Comparison of ENCODE assay signal across 11 mouse cellular contexts in genomic region chr5:64240941-64241682, GRCm38 (mm10).
DNase-seq lines count a peak whose midpoint lies in the region; ATAC-seq and TF ChIP-seq lines count a peak whose summit lies in the region.
"Had no signal": no experiment of that assay in that cellular context is flagged by ENCODE, and none has a peak within 500 bp of the region (broad histone marks: within the 10 kb centered on the region; RNA-seq: fewer than 3 reads in every experiment).

No protein-coding gene starts in this region.

- no peaks in the 10 kb centered on the region for H3K27me3 ChIP-seq in kidney, embryonic 15.5 days
- no peaks in the 10 kb centered on the region for H3K27me3 ChIP-seq in liver, embryonic 15.5 days
- H3K27me3 ChIP-seq in hindbrain, embryonic 10.5 days (ENCODE audit: insufficient read depth, poor library complexity, severe bottlenecking): no peaks in the 10 kb centered on the region

- WGBS in kidney, embryonic 15.5 days: 59% methylated on average over 13 of the region's 13 CpGs
- 28% methylated on average over 13 of the region's 13 CpGs for WGBS in liver, embryonic 15.5 days (ENCODE audit: insufficient replicate concordance)
- 83% methylated on average over 13 of the region's 13 CpGs for WGBS in hindbrain, embryonic 10.5 days

- ATAC-seq in kidney, embryonic 15.5 days (replicated peaks; ENCODE audit: low FRiP score): no peak
- ATAC-seq in liver, embryonic 15.5 days (ENCODE audit: insufficient read depth): peak; percentile 23; the same call in 1 of the 2 replicates

- no peak for DNase-seq in kidney, postnatal 14 days
- peak; percentile 73 to 76 for DNase-seq in B cell, adult 2 months
- DNase-seq in cerebellum, adult 8-10 months: no peak
- DNase-seq in hindbrain, embryonic 10.5 days (ENCODE audit: low spot score): no peak
- DNase-seq in right cerebral cortex, postnatal 4 days: no peak
- DNase-seq: cerebellum, adult 11 months had no signal

- peaks cover 57% of the 10 kb centered on the region for H3K4me1 ChIP-seq in kidney, embryonic 15.5 days
- H3K4me1 ChIP-seq in bone marrow macrophage, adult 2 months (ENCODE audit: control insufficient read depth, insufficient read depth, low read length): peaks cover 68% of the 10 kb centered on the region
- H3K4me1 ChIP-seq in liver, embryonic 15.5 days (replicated peaks): peaks cover 58% of the 10 kb centered on the region
- H3K4me1 ChIP-seq in hindbrain, embryonic 10.5 days (replicated peaks): peaks cover 40% of the 10 kb centered on the region

- H3K36me3 ChIP-seq in kidney, embryonic 15.5 days: no peaks in the 10 kb centered on the region
- no peaks in the 10 kb centered on the region for H3K36me3 ChIP-seq in liver, embryonic 15.5 days (replicated peaks)
- no peaks in the 10 kb centered on the region for H3K36me3 ChIP-seq in hindbrain, embryonic 10.5 days
- H3K36me3 ChIP-seq: midbrain, embryonic 10.5 days had no signal

- no peak for TF ChIP-seq POLR2A in bone marrow macrophage, adult 2 months (IDR thresholded peaks at IDR 0.05; ENCODE audit: borderline replicate concordance, low read depth, low read length)

- no peak for TF ChIP-seq CTCF in bone marrow macrophage, adult 2 months (IDR thresholded peaks at IDR 0.05; ENCODE audit: low read depth, low read length)

- no peak overlapping the region for H3K4me3 ChIP-seq in kidney, embryonic 15.5 days (replicated peaks)
- H3K4me3 ChIP-seq in bone marrow macrophage, adult 2 months (ENCODE audit: insufficient read depth, low read length): peak overlapping the region; percentile 26
- H3K4me3 ChIP-seq in liver, embryonic 15.5 days (replicated peaks): no peak overlapping the region
- no peak overlapping the region for H3K4me3 ChIP-seq in hindbrain, embryonic 10.5 days
- H3K4me3 ChIP-seq: erythroblast, embryonic 14.5 days; midbrain, embryonic 10.5 days had no signal

- no peak overlapping the region for H3K4me2 ChIP-seq in kidney, embryonic 15.5 days
- no peak overlapping the region for H3K4me2 ChIP-seq in liver, embryonic 15.5 days

- H3K9ac ChIP-seq in kidney, embryonic 15.5 days: no peak overlapping the region
- H3K9ac ChIP-seq in liver, embryonic 15.5 days: no peak overlapping the region

- H3K9me3 ChIP-seq in kidney, embryonic 15.5 days (replicated peaks): no peaks in the 10 kb centered on the region
- no peaks in the 10 kb centered on the region for H3K9me3 ChIP-seq in liver, embryonic 15.5 days (replicated peaks)
- no peaks in the 10 kb centered on the region for H3K9me3 ChIP-seq in hindbrain, embryonic 10.5 days
- H3K9me3 ChIP-seq: midbrain, embryonic 10.5 days had no signal

- H3K27ac ChIP-seq in kidney, embryonic 15.5 days: peak overlapping the region; percentile 61
- H3K27ac ChIP-seq in bone marrow macrophage, adult 2 months (ENCODE audit: insufficient read depth, low read depth, low read length): peak overlapping the region; percentile 91
- H3K27ac ChIP-seq in liver, embryonic 15.5 days (replicated peaks): peak overlapping the region; percentile 59
- H3K27ac ChIP-seq in hindbrain, embryonic 10.5 days: no peak overlapping the region
- H3K27ac ChIP-seq: midbrain, embryonic 10.5 days had no signal

Comparison
In these comparisons a context has a peak if more than half of its experiments do, and no peak if none do; other contexts are left out.
1. DNase-seq: peak in B cell, adult 2 months (2 of 2); none in kidney, postnatal 14 days (single experiment), cerebellum, adult 8-10 months (single experiment), hindbrain, embryonic 10.5 days (single experiment) and right cerebral cortex, postnatal 4 days (single experiment).